Mouse (Mus musculus) myocyte (in vitro differentiated cells): ENCODE measurements at regions not wholly inside any gene's neighbourhood (a gene's known extent, or its start where the extent isn't known, plus 50 kb on each side); places are given as distances from the start of the nearest gene placed in this dataset.

Source experiments
- H3K27me3 ChIP-seq: one replicate; pipeline ENCODE4 v1.6.1; 2011; ENCODE audit not compliant: control insufficient read depth, insufficient read depth, insufficient read length
- H3K36me3 ChIP-seq: one replicate; pipeline ENCODE4 v1.6.1; 2011; ENCODE audit not compliant: control insufficient read depth, insufficient read depth
- H3K4me2 ChIP-seq: one replicate; pipeline ENCODE4 v1.6.1; 2011; ENCODE audit warnings: low read depth, control low read depth
- H3K4me3 ChIP-seq: one replicate; pipeline ENCODE4 v1.5.1; 2011; ENCODE audit warnings: mild to moderate bottlenecking, control low read depth, moderate library complexity
- H3K79me2 ChIP-seq: one replicate; pipeline ENCODE4 v1.6.1; 2011; ENCODE audit not compliant: control insufficient read depth, insufficient read depth
- H3ac ChIP-seq: one replicate; pipeline ENCODE4 v1.6.1; 2011; ENCODE audit not compliant: control insufficient read depth, insufficient read length
- CEBPB ChIP-seq: IDR thresholded peaks from 2 replicates; pipeline ENCODE4 v1.6.1; 2011; ENCODE audit warnings: mild to moderate bottlenecking, moderate library complexity; ENCODE audit not compliant: poor library complexity, insufficient read depth, severe bottlenecking
- E2F4 ChIP-seq: IDR thresholded peaks from one replicate; pipeline ENCODE4 v1.6.1; 2011; ENCODE audit warnings: mild to moderate bottlenecking, control low read depth, moderate library complexity; ENCODE audit not compliant: insufficient read depth
- MAX ChIP-seq: IDR thresholded peaks from one replicate; pipeline ENCODE4 v1.6.1; 2011; ENCODE audit warnings: low read depth, mild to moderate bottlenecking, control low read depth
- MYOD1 ChIP-seq, 3 experiments: IDR thresholded peaks; one replicate each; pipeline ENCODE4 v1.6.1; 2011; ENCODE audit warnings: control low read depth in 2 of 3, low read depth in 2 of 3, mild to moderate bottlenecking in 2 of 3, moderate library complexity in 1 of 3; ENCODE audit not compliant: insufficient read length in 2 of 3, control insufficient read depth in 1 of 3
- MYOG ChIP-seq, 3 experiments: IDR thresholded peaks; one replicate each; pipeline ENCODE4 v1.6.1; 2011; ENCODE audit warnings: control low read depth in 2 of 3, low read depth in 2 of 3, mild to moderate bottlenecking in 2 of 3; ENCODE audit not compliant: insufficient read length in 2 of 3, control insufficient read depth in 1 of 3, insufficient read depth in 1 of 3
- POLR2A ChIP-seq: IDR thresholded peaks from one replicate; pipeline ENCODE4 v1.6.1; 2011; ENCODE audit warnings: low read depth, mild to moderate bottlenecking, control low read depth, moderate library complexity; ENCODE audit not compliant: insufficient read length
- POLR2AphosphoS2 ChIP-seq: IDR thresholded peaks from one replicate; pipeline ENCODE4 v1.6.1; 2011; ENCODE audit warnings: low read depth, control low read depth; ENCODE audit not compliant: insufficient read length
- REST ChIP-seq: IDR thresholded peaks from one replicate; pipeline ENCODE4 v1.6.1; 2011; ENCODE audit warnings: mild to moderate bottlenecking, control low read depth, moderate library complexity; ENCODE audit not compliant: insufficient read depth, insufficient read length
- SRF ChIP-seq: IDR thresholded peaks from one replicate; pipeline ENCODE4 v1.6.1; 2011; ENCODE audit warnings: low read depth; ENCODE audit not compliant: control insufficient read depth, insufficient read length
- TCF12 ChIP-seq: IDR thresholded peaks from one replicate; pipeline ENCODE4 v1.6.1; 2011; ENCODE audit warnings: mild to moderate bottlenecking, control low read depth; ENCODE audit not compliant: poor library complexity, insufficient read depth, severe bottlenecking
- TCF3 ChIP-seq: IDR thresholded peaks from one replicate; pipeline ENCODE4 v1.6.1; 2011; ENCODE audit warnings: low read depth, control low read depth; ENCODE audit not compliant: insufficient read length
- USF1 ChIP-seq: IDR thresholded peaks from one replicate; pipeline ENCODE4 v1.6.1; 2011; ENCODE audit warnings: low read depth, mild to moderate bottlenecking, control low read depth, moderate library complexity

DNA sequence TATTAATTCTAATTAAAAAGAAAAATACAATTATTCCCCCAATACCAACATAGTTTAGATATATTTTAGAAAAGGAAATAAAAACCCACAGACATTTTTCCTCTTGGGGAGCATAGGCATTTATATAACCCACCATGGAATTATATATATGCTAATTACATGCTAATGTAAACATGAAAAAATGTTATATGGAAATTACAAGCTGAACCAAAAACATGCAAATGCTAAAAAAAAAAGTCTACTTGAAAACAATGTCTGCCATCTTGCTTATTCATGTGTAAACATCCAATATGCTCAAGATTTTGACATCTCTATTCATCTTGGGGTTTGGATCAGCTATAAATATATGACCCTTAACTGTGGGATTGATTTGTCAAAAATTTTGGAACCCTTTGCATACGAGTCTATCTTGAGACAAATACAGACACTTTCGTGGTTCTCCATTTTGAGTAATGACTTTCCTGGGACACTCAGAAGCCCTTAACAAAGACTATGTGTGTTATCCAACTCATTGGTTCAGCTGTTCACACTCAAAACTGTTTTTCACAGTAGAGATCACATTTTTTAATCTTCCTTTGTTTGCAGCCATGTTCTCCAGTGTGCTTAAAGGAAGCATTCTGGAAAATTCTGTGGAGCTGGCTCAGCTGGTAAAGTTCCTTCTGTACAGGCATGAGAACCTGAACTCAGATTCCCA is 208.0 kb downstream of the Gm11361 start:
- TF ChIP-seq USF1: no peak
- TF ChIP-seq CEBPB: no peak
- no peak for TF ChIP-seq TCF3
- TF ChIP-seq POLR2A: no peak
- no peak for TF ChIP-seq REST
- TF ChIP-seq POLR2AphosphoS2: no peak
- no peak for TF ChIP-seq MYOG (IDR thresholded peaks at IDR 0.05; ENCODE audit: control insufficient read depth in 1 of 3, insufficient read depth in 1 of 3, insufficient read length in 2 of 3, low read depth in 2 of 3)
- no peak for TF ChIP-seq SRF
- TF ChIP-seq TCF12: no peak
- no peak for TF ChIP-seq MYOD1 (IDR thresholded peaks at IDR 0.05; ENCODE audit: control insufficient read depth in 1 of 3, insufficient read length in 2 of 3, low read depth in 2 of 3)
- TF ChIP-seq MAX: no peak
- no peak for TF ChIP-seq E2F4
- Histone ChIP-seq H3K27me3 (no peaks in the 10 kb centered on the region), H3ac (no peak overlapping the region), H3K4me2 (no peak overlapping the region), H3K79me2 (no peaks in the 10 kb centered on the region), H3K4me3 (no peak overlapping the region), H3K36me3 (no peaks in the 10 kb centered on the region)

DNA sequence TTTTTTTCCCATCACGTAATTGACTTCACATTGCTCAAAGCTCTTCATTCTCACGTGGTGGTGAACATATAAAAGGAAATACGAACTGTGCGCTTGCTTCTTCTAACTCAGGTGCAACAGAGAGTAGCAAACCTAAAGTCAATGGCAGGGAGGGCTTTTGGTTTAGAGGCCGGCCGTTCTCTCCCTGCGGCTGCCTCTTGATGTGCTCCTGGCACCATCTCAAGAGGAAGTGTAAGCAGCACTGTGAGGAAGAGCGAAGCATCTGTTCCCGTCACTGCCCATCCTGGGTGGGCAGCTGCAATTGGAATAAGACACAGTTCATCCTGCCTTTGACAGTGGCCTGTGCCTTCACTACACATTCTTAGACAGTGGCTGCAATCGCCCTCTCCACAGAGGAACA is 204.0 kb downstream of the Gm11361 start:
- H3K4me3 ChIP-seq: no peak overlapping the region
- TF ChIP-seq REST (no peak), POLR2AphosphoS2 (no peak), E2F4 (no peak), CEBPB (no peak), MAX (no peak), MYOD1 (IDR thresholded peaks at IDR 0.05; ENCODE audit: control insufficient read depth in 1 of 3, insufficient read length in 2 of 3, low read depth in 2 of 3) (no peak), USF1 (no peak), SRF (no peak), TCF3 (no peak), TCF12 (no peak), MYOG (IDR thresholded peaks at IDR 0.05; ENCODE audit: control insufficient read depth in 1 of 3, insufficient read depth in 1 of 3, insufficient read length in 2 of 3, low read depth in 2 of 3) (no peak), POLR2A (no peak)
- no peaks in the 10 kb centered on the region for H3K79me2 ChIP-seq
- H3K36me3 ChIP-seq: peaks cover 4% of the 10 kb centered on the region
- no peak overlapping the region for H3K4me2 ChIP-seq
- no peak overlapping the region for H3ac ChIP-seq
- no peaks in the 10 kb centered on the region for H3K27me3 ChIP-seq

DNA sequence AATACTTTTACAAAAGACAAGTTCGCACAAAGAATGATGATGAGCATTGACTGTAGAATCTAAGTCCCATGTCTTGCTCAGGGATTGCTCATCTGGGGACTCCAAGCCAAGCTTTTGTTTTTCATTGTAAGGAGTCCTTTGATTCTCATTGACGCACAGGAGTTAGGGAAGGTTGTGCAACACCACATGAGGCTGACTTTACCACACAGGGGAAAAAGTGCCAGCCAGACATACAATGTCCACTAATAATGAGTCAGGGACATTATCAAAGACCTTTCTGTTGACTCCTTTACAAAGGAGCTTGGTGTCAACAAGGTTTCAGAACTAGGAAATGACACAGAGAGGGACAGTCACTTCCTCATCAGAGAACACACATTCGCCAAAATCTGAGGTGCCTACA is 200.1 kb downstream of the Gm11361 start:
- no peaks in the 10 kb centered on the region for H3K79me2 ChIP-seq
- no peak overlapping the region for H3K4me2 ChIP-seq
- no peaks in the 10 kb centered on the region for H3K27me3 ChIP-seq
- peaks cover 4% of the 10 kb centered on the region for H3K36me3 ChIP-seq
- H3K4me3 ChIP-seq: no peak overlapping the region
- TF ChIP-seq TCF12: no peak
- TF ChIP-seq MAX: no peak
- TF ChIP-seq E2F4: no peak
- peak; percentile 99 for TF ChIP-seq CEBPB
- no peak overlapping the region for H3ac ChIP-seq

DNA sequence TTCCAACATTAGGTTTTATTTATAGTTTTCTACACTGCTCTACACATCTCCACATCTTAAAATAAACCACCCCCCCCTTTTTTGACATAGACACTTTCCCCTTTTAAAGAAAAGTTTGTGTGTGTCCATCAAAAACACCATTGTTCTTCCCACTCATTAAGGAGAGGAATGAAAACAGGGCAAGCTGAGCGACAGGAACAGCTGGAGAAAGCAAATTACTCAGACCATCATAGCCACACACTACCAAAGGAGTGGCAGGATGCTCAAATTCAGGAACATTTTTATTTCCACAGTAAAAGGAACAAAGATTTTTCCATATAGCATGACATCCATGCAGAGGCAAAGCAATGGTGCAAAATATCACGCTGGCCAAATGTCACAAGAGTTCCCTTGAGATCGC is 198.6 kb downstream of the Gm11361 start:
- H3K27me3 ChIP-seq: no peaks in the 10 kb centered on the region
- no peak overlapping the region for H3K4me3 ChIP-seq
- peak overlapping the region; percentile 83 for H3K4me2 ChIP-seq
- H3K36me3 ChIP-seq: peaks cover 4% of the 10 kb centered on the region
- no peak overlapping the region for H3ac ChIP-seq
- peak in 1 of 3 experiments; percentile 28 for TF ChIP-seq MYOG (IDR thresholded peaks at IDR 0.05; ENCODE audit: control insufficient read depth in 1 of 3, insufficient read depth in 1 of 3, insufficient read length in 2 of 3, low read depth in 2 of 3)
- TF ChIP-seq REST: no peak
- peak; percentile 85 for TF ChIP-seq TCF12
- peak; percentile 43 for TF ChIP-seq TCF3
- TF ChIP-seq MYOD1 (IDR thresholded peaks at IDR 0.05; ENCODE audit: control insufficient read depth in 1 of 3, insufficient read length in 2 of 3, low read depth in 2 of 3): peak; percentile 89 to 98 (median 98)
- no peaks in the 10 kb centered on the region for H3K79me2 ChIP-seq

DNA sequence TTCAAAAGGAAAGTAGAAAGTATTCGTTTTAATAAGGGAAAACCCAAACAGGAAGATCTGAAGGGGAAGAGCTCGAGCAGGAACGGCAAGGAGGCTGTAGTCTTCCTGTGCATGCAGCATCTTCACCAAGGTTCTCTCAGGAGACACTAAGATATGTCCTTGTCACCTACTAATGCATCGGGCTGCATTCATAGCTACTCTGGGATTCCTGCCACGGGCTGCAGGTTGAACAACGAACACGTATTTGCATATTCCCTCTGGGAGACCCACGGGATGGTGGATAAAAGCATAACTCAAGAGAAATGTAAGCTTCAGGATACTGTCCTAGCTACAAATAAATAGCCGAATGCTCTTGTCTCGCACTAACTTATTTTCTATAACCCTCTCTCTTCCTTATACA is 197.7 kb downstream of the Gm11361 start:
- no peak overlapping the region for H3K4me3 ChIP-seq
- TF ChIP-seq POLR2A (no peak), TCF3 (no peak), CEBPB (no peak), E2F4 (no peak), MAX (no peak), MYOG (IDR thresholded peaks at IDR 0.05; ENCODE audit: control insufficient read depth in 1 of 3, insufficient read depth in 1 of 3, insufficient read length in 2 of 3, low read depth in 2 of 3) (no peak), USF1 (no peak), POLR2AphosphoS2 (no peak), TCF12 (no peak), REST (no peak), MYOD1 (IDR thresholded peaks at IDR 0.05; ENCODE audit: control insufficient read depth in 1 of 3, insufficient read length in 2 of 3, low read depth in 2 of 3) (no peak), SRF (no peak)
- no peak overlapping the region for H3K4me2 ChIP-seq
- H3ac ChIP-seq: no peak overlapping the region
- H3K79me2 ChIP-seq: no peaks in the 10 kb centered on the region
- H3K27me3 ChIP-seq: no peaks in the 10 kb centered on the region
- peaks cover 1% of the 10 kb centered on the region for H3K36me3 ChIP-seq
